Mouse (Mus musculus): ENCODE measurements around the gene Hist1h1c.
"Not testable (repeated sequence)": the region's sequence is repeated elsewhere in the genome, so short reads cannot be mapped to it uniquely, and the experiment has no call there.

The Hist1h1c gene

DNA sequence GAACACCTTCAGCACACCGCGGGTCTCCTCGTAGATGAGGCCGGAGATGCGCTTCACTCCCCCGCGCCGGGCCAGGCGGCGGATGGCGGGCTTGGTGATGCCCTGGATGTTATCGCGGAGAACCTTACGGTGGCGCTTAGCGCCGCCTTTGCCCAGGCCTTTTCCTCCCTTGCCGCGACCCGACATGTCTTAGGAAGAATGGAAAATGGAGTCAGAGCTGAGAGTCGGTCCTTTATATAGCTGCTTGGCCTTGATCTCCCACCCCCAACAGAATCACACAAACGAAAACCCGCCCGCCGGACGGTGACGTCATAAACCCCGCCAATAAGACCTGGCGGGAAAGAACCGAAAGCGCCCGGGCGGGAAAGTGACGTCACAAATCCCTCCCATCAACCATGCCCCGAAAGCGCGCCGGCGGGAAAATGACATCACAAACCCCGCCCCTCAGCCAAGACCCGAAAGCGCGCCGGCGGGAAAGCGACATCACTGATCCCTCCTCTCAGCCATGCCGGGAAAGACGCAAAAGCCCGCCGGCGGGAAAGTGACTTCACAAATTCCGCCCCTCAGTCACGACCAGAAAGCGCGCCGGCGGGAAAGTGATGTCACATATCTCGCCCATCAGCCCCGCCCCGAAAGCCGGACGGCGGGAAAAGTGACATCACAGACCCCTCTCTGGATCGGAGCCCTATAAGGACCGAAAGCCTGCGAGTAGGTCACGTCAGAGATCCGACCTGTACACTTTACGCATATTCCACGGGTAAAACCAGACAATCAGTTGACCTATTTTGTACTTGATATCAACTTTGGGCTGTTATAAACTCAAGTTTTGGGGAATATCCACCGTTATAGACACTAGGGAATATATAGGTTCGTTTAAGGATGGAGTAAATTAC is 22.6 kb downstream of the Hist1h1c start, which contains the start of gene Hist1h4a:
Gene Hist1h4a, minus strand, starts transcription at position 259 of the 893 bp plus-strand sequence.
- peak; percentile 99 for DNase-seq (ENCODE audit: low spot score)

DNA sequence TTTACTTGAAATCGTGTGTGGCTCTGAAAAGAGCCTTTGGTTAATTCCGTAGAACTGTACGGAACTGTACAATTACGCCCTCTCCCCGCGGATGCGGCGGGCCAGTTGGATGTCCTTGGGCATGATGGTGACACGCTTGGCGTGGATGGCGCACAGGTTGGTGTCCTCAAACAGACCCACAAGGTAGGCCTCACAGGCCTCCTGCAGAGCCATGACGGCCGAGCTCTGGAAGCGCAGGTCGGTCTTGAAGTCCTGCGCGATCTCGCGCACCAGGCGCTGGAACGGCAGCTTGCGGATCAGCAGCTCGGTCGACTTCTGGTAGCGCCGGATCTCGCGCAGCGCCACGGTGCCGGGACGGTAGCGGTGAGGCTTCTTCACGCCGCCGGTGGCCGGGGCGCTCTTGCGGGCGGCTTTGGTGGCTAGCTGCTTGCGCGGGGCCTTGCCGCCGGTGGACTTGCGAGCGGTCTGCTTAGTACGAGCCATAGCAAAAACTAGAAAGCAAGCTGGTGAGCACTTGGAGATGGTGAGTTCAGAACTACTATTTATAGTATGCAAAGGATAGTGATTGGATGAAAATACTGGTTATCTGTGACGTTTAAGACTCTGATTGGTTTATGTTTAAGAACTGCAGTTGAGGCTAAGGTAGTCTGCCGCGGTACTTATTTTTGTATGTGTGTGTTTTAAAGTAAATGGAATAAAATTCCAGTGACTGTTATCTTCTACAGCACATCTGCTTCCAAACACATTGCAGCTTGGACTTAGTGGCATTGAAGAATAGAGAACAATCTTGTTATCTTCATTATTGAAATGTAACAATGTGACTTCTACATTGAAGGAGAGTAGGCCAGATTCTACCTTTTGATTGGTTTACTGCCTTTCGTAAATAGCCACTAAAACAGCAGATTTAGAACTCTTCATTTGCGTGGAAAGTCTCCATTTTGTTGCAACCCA is 23.5 kb downstream of the Hist1h1c start, which contains the start of gene Hist1h3a:
Gene Hist1h3a, minus strand, starts transcription at position 516 of the 951 bp plus-strand sequence.
- DNase-seq (ENCODE audit: low spot score), result peak; percentile 53

DNA sequence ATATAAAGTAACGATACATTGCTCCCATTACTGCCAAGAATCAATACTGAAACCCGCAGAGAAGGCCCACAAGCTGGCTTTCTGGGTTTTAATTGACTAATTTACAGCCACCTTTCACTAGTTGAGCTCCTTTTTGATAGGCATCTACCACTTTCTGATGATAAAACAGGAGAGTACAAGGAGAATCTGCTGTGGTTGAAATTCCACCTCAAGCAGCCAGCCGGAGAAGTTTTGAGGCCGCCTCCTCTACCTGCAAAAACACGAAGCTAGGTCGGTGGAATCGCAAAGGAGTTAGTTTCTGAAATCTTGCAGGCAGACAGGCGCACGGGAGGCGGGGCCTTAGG is 24.6 kb downstream of the Hist1h1c start:
- DNase-seq (ENCODE audit: low spot score), result no peak

DNA sequence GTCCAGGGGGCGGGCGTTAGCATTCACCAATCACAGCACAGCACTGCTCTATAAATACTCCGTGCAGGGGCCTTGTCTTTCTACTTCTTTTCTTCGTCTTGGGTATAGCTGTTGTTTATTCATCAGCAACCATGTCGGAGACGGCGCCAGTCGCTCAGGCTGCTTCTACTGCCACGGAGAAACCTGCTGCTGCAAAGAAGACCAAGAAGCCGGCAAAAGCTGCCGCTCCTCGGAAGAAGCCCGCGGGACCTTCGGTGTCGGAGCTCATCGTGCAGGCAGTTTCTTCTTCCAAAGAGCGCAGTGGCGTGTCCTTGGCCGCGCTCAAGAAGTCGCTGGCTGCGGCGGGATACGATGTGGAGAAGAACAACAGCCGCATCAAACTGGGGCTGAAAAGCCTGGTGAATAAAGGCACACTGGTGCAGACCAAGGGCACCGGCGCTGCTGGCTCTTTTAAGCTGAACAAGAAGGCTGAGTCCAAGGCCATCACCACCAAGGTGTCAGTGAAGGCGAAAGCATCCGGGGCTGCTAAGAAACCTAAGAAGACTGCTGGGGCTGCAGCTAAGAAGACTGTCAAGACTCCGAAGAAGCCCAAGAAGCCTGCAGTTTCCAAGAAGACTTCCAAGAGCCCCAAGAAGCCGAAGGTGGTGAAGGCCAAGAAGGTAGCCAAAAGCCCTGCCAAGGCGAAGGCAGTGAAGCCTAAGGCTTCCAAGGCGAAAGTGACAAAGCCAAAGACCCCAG is 25.1 kb downstream of the Hist1h1c start, which contains the start of gene Hist1h1a:
Gene Hist1h1a, plus strand, starts transcription at position 81 of the 738 bp plus-strand sequence.
- peak; percentile 84 for DNase-seq (ENCODE audit: low spot score)

DNA sequence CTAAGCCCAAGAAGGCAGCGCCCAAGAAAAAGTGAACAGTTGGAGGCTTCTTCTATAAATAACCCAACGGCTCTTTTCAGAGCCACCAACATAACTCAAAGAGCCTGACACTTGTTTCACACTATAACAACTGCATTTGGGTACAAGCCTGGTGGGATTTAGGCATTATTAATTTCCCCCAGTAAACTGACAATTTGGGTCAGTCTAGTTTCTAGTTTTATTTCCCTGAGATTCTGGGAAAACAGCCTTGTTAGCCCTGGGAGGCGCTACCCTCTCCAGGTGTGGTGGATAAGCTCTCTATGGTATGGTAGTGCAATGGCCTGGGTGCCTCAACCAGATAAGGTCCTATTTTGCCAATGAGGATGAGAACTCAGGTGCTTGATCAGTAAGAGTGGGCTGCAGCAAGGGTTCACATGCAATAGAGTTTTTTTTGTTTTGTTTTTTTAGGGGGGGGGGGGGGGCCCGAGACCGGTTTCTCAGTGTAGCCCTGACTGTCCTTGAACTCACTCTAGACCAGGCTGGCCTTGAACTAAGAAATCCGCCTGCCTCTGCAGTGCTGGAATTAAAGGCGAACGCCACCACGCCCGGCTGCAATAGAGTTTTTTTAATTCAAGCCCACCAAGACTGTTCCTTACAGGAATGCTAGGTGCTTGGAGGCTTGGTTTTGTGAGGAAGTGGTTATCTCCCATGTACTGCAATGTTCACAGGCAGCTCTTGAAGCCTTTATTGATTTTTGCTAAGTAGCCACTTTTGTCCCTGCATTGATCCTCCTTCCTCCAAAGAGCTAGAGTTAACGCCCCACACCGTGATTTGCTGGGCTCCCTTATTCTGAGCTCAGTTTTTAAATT is 25.9 kb downstream of the Hist1h1c start:
- DNase-seq (ENCODE audit: low spot score), result no peak

DNA sequence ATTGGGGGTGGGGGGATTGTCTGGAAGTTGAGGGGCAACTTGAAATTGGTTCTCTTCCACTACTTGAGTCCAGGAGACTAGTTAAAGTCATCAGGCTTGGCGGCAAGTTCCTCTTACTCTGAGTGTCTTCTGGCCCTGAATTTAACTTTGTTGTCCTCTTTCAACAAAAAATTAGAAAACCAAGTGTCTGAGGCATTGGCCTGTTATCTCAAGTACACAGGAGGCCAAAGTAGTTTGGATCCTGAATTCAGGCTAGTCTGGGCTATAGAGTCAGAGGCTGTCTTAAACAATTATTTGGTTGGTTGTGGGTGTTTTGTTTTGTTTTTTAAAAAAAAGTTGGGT is 26.5 kb downstream of the Hist1h1c start:
- no peak for DNase-seq (ENCODE audit: low spot score)

DNA sequence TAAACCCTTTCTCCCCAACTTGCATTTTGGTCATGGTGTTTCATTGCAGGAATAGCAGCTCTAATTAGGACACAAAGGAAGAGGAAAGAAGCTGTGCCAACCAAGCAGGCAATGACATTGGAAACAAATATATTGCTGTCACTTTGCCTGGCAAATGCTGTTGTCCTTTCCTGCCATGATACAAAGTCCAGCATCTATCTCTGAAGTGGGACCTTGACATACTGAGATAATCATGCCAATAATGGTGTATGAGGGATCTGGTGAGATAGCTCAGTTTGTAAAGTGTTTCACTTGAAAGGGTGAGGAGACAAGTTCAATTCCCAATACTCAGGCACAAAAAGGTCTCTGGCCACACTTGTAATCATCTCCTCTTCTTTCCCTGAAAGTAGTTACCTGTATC is 28.2 kb downstream of the Hist1h1c start:
- no peak for DNase-seq (ENCODE audit: low spot score)

DNA sequence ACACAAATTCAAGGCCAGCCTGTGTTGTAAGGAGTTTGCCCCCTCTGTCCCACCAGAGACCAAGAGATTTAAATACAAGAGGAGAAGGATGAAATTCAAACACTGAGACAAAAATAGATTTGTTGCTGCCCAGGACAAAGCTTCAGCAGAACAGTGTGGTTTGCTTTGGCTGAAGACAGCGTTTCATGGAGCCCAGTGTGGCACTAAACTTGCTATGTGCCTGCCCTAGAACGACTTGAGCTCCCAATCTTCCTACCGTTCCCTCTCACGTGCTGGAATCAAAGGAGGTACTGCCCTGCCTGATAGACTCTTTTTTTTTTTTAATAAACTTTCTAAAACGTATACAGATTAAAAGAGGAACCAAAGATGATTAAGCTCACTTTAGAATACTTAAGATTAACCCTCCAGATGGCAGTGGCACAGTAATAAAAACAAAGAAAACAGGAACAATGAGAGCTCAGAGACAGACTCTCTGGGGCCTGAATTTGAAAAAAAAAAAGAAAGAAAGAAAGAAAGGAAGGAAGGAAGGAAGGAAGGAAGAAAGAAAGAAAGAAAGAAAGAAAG is 30.3 kb downstream of the Hist1h1c start:
- DNase-seq (ENCODE audit: low spot score), result no peak

DNA sequence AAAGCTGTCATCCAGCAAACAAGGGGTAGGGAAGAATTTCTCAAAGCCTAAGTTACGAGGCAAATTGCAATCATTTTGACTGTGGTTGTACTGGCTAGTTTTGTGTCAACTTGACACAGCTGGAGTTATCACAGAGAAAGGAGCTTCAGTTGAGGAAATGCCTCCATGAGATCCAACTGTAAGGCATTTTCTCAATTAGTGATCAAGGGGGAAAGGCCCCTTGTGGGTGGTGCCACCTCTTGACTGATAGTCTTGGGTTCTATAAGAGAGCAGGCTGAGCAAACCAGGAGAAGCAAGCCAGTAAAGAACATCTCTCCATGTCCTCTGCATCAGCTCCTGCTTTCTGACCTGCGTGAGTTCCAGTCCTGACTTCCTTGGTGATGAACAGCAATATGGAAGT is 31.0 kb downstream of the Hist1h1c start, which contains the start of gene Trim38:
Gene Trim38, plus strand, starts transcription at position 301 of the 400 bp plus-strand sequence.
- DNase-seq (ENCODE audit: low spot score), result not testable (repeated sequence)

DNA sequence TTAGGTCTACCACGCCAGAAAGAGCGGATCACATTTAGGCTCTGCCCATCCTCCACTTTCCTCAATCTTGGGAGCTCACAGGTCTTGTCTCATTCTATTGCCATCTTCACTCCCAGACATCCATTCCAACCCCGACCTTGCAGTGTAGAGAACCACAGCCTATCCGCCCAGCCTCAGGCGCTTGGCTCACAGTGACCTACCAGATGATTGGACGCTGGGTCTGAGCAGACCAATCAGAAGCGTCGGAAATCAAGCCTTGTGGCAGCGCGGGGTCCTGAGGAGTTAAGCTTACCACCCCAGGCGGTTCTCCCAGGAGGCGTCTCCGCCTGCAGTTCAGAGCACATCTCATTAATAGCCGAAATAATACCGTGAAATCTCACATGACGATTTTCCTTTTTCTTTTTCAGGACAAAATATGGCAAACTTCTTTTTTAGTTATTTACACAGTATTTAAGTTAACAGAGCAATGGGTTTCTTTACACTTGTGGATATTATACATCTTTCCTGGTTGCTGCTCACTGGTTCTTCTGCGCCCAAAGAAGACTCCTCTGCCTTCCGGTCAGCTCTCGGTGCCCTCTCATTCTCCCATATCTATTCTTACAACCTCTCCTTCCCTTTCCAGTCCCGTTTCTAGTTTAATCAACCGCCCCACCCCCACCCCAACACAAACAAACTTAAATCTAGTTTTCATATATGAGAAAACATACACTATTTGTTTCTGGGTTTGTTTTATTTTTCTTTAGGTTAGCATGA is 34.1 kb downstream of the Hist1h1c start:
- peak; percentile 23 for DNase-seq (ENCODE audit: low spot score)

DNA sequence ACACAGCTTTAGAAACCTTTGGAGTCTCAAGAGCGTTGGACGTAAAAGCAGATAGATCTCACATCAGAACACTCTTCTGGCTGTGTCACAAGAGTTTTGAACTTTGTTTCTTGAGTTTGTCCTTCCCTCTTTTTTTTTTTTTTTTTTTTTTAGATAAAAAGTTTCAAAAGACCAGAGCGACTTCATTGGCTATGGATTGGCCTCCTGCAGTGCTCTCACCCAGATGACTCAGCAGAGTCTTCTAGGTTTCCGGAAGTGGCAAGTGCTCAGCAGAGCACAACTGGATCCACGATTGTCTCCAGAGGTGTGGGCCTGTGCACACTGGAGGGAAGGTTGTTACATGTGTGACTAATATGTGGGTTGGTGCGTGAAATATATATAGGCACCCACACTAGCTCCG is 39.7 kb downstream of the Hist1h1c start:
- DNase-seq (ENCODE audit: low spot score), result no peak

DNA sequence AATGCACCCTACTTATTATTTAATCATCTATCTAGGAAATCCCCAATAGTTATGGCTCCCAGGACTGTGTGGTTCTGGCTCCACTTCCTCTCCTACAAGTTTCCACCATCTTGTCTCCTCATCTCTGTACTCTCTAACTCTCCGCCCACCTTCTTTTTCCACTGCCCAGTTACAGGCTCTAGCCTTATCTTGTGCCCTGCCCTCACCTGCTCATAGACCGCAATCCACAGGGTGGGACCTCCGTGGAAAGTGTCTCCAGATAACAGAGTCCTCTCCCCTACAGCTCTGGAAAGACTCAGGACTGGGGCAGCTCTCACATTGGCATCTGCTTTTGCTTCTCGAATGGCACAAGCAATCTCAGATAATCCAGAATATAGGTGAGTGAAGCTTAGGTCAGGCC is 40.4 kb downstream of the Hist1h1c start:
- no peak for DNase-seq (ENCODE audit: low spot score)

All from urinary bladder, postnatal 14 days (tissue).